Comparison of ENCODE assay signal across 9 mouse cellular contexts in genomic region chr6:122761011-122761599, GRCm38 (mm10). TPM values are rescaled to one million over a fixed set of nuclear protein-coding genes. Genes with fewer than 3 reads are reported as not detected.
A peak's percentile ranks its signal among the peaks of the same experiment; 100 is the strongest.
DNase-seq lines count a peak whose midpoint lies in the region; ATAC-seq and TF ChIP-seq lines count a peak whose summit lies in the region.
"Had no signal": no experiment of that assay in that cellular context is flagged by ENCODE, and none has a peak within 500 bp of the region (broad histone marks: within the 10 kb centered on the region; RNA-seq: fewer than 3 reads in every experiment).

No protein-coding gene starts in this region.

- peak overlapping the region; percentile 57 for H3K4me2 ChIP-seq in liver, postnatal 0 days (ENCODE audit: low read depth, low read length)

- peak overlapping the region; percentile 50; the same call in 1 of the 2 replicates for H3K9ac ChIP-seq in ES-E14 (ENCODE audit: insufficient read depth, low read depth, low read length, poor library complexity, severe bottlenecking)
- H3K9ac ChIP-seq in liver, postnatal 0 days (replicated peaks) = no peak overlapping the region

- intact Hi-C loops in heart, postnatal 10 days (cut with DNase I) = loop anchor here (2.0 kb wide), 1 partner anchor 20 kb away; no protein-coding TSS in a partner anchor

- in situ Hi-C loops in ES-E14 (cut with MboI; ENCODE audit: low sequenced_read_pairs in 2 of 2, unreplicated experiment in 2 of 2) = no loop called here

- no peak for ATAC-seq in liver, postnatal 0 days
- peak; percentile 39 for ATAC-seq in neutrophil, adult 5-6 weeks (ENCODE audit: extremely low read depth, insufficient number of reproducible peaks, low FRiP score, poor library complexity, severe bottlenecking)

- H3K9me3 ChIP-seq in ES-E14 (ENCODE audit: control insufficient read depth, insufficient read depth, low read depth, low read length) = no peaks in the 10 kb centered on the region
- no peaks in the 10 kb centered on the region for H3K9me3 ChIP-seq in liver, postnatal 0 days (ENCODE audit: low read length)

- no peak for TF ChIP-seq EP300 in liver, postnatal 0 days (IDR thresholded peaks at IDR 0.05; ENCODE audit: low read depth)

- DNase-seq in ES-E14 (ENCODE audit: low read depth, low spot score) = peak; percentile 89
- peak; percentile 97 for DNase-seq in brain, embryonic 14.5 days (ENCODE audit: low read depth)
- peak; percentile 59 to 70 for DNase-seq in heart, postnatal 10 days
- peak; percentile 88 to 92 for DNase-seq in layer of hippocampus, adult 2 months (ENCODE audit: low spot score in 2 of 2)
- DNase-seq in liver, postnatal 0 days = peak; percentile 33
- no peak for DNase-seq in natural killer cell, adult 2 months (ENCODE audit: low spot score in 2 of 2)

- H3K27ac ChIP-seq in ES-E14 (ENCODE audit: insufficient read depth, low read depth, low read length, poor library complexity, severe bottlenecking) = peak overlapping the region; percentile 98; the same call in 1 of the 2 replicates
- no peak overlapping the region for H3K27ac ChIP-seq in embryonic fibroblast, embryonic 13.5 days (ENCODE audit: insufficient read depth, low read length)
- H3K27ac ChIP-seq in layer of hippocampus, adult 2 months = peak overlapping the region; percentile 93
- no peak overlapping the region for H3K27ac ChIP-seq in liver, postnatal 0 days (ENCODE audit: low read depth)

- WGBS in liver, postnatal 0 days (ENCODE audit: insufficient replicate concordance) = 9% methylated on average over 11 of the region's 11 CpGs

- no peaks in the 10 kb centered on the region for H3K36me3 ChIP-seq in ES-E14 (ENCODE audit: control insufficient read depth, insufficient read depth, low read length, poor library complexity, severe bottlenecking)
- H3K36me3 ChIP-seq in liver, postnatal 0 days (replicated peaks; ENCODE audit: insufficient read depth, low read length) = no peaks in the 10 kb centered on the region

- H3K27me3 ChIP-seq in liver, postnatal 0 days (ENCODE audit: insufficient read depth, low read length) = peaks cover 12% of the 10 kb centered on the region; the same call in 1 of the 2 replicates

- peak; percentile 53; the same call in 1 of the 2 replicates for TF ChIP-seq POLR2A in brain, embryonic 14.5 days (IDR thresholded peaks at IDR 0.05; ENCODE audit: borderline replicate concordance, extremely low read depth, insufficient read depth, insufficient read length, poor library complexity, severe bottlenecking)
- TF ChIP-seq POLR2A in embryonic fibroblast, embryonic 13.5 days (IDR thresholded peaks at IDR 0.05; ENCODE audit: low read depth, low read length) = peak; percentile 68

- no peak for TF ChIP-seq CTCF in brain, embryonic 14.5 days (IDR thresholded peaks at IDR 0.05; ENCODE audit: borderline replicate concordance, extremely low read depth, insufficient read depth, insufficient read length)
- no peak for TF ChIP-seq CTCF in embryonic fibroblast, embryonic 13.5 days (IDR thresholded peaks at IDR 0.05; ENCODE audit: borderline replicate concordance, insufficient read depth, low read length)
- TF ChIP-seq CTCF in layer of hippocampus, adult 2 months (conservative IDR thresholded peaks at IDR 0.05) = no peak
- TF ChIP-seq CTCF in liver, postnatal 0 days (IDR thresholded peaks at IDR 0.05; ENCODE audit: low read depth) = no peak

- H3K4me3 ChIP-seq in ES-E14 (ENCODE audit: insufficient read depth in 1 of 2, low read depth in 1 of 2, low read length in 2 of 2, poor library complexity in 1 of 2, severe bottlenecking in 1 of 2) = peak overlapping the region; percentile 65 to 72
- H3K4me3 ChIP-seq in embryonic fibroblast, embryonic 13.5 days (ENCODE audit: insufficient read depth, low read length) = peak overlapping the region; percentile 41
- peak overlapping the region; percentile 62 for H3K4me3 ChIP-seq in layer of hippocampus, adult 2 months
- peak overlapping the region; percentile 39 for H3K4me3 ChIP-seq in liver, postnatal 0 days (ENCODE audit: low read depth, low read length)

- peaks cover 0 to 16% of the 10 kb centered on the region in 2 experiments; a peak in 2 of 4 replicates for H3K4me1 ChIP-seq in ES-E14 (ENCODE audit: control insufficient read depth in 2 of 2, insufficient read depth in 2 of 2, low read length in 2 of 2, poor library complexity in 1 of 2)
- peaks cover 9% of the 10 kb centered on the region for H3K4me1 ChIP-seq in embryonic fibroblast, embryonic 13.5 days (ENCODE audit: control insufficient read depth, insufficient read depth, low read length)
- H3K4me1 ChIP-seq in liver, postnatal 0 days (ENCODE audit: insufficient read depth) = peaks cover 31% of the 10 kb centered on the region

TF ChIP-seq in ES-E14, 5 proteins besides CTCF, POLR2A, EP300 and RAD21:
- TF ChIP-seq MAFK (IDR thresholded peaks at IDR 0.05; ENCODE audit: insufficient read depth, low read depth, low read length) = no peak
- TF ChIP-seq ZNF384 (IDR thresholded peaks at IDR 0.05; ENCODE audit: low read depth, low read length) = peak; percentile 88

RNA-seq across cellular contexts. Expression of gene Slc2a3, which starts 40.3 kb away (rescaled TPM):
- total RNA-seq in ES-E14 (2012; rRNA removed) = 890 and 1,987 TPM in 2 replicates
- 25.9 and 36.3 TPM in 2 replicates for polyA plus RNA-seq in brain, embryonic 14.5 days (2012; rRNA removed)
- 4.9 and 6.1 TPM in 2 replicates for polyA plus RNA-seq in embryonic fibroblast, embryonic 13.5 days (2011; ENCODE audit: insufficient read length, low read depth, missing spikeins)
- total RNA-seq in heart, postnatal 10 days (2021) = 1 to 10 TPM; 2.1 to 2.5 TPM
- 100 to 1,000 TPM; 104 to 109 TPM for total RNA-seq in layer of hippocampus, adult 2 months (2021)
- 7.3 and 8.5 TPM in 2 replicates for polyA plus RNA-seq in liver, postnatal 0 days (2015; fragmentation: Nextera tagmentation; extraction: Ambion mirVana)
- 315 and 331 TPM in 2 replicates for total RNA-seq in neutrophil, adult 5-6 weeks (2017)

RNA-seq across cellular contexts. Expression of gene Nanog, which starts 53.8 kb away (rescaled TPM):
- total RNA-seq in ES-E14 (2012; rRNA removed) = 89.3 and 138 TPM in 2 replicates
- polyA plus RNA-seq in brain, embryonic 14.5 days (2012; rRNA removed) = 0.22 and 0.23 TPM in 2 replicates
- 0.93 and 1.1 TPM in 2 replicates for polyA plus RNA-seq in embryonic fibroblast, embryonic 13.5 days (2011; ENCODE audit: insufficient read length, low read depth, missing spikeins)
- total RNA-seq in heart, postnatal 10 days (2021) = not detected
- not detected for total RNA-seq in layer of hippocampus, adult 2 months (2021)
- not detected in 2 replicates for polyA plus RNA-seq in liver, postnatal 0 days (2015; fragmentation: Nextera tagmentation; extraction: Ambion mirVana)
- total RNA-seq in neutrophil, adult 5-6 weeks (2017) = not detected in 2 replicates
- total RNA-seq: gastrocnemius, postnatal 4 days had no signal

RNA-seq across cellular contexts. Expression of gene Foxj2, which starts 58.6 kb away (rescaled TPM):
- 1.3 and 1.7 TPM in 2 replicates for total RNA-seq in ES-E14 (2012; rRNA removed)
- polyA plus RNA-seq in brain, embryonic 14.5 days (2012; rRNA removed) = 5.9 and 12.5 TPM in 2 replicates
- 19.8 and 23.7 TPM in 2 replicates for polyA plus RNA-seq in embryonic fibroblast, embryonic 13.5 days (2011; ENCODE audit: insufficient read length, low read depth, missing spikeins)
- total RNA-seq in heart, postnatal 10 days (2021) = 10 to 100 TPM; 28.5 to 32.8 TPM
- total RNA-seq in layer of hippocampus, adult 2 months (2021) = 10 to 100 TPM; 28.8 to 30.7 TPM
- 1.0 and 1.2 TPM in 2 replicates for polyA plus RNA-seq in liver, postnatal 0 days (2015; fragmentation: Nextera tagmentation; extraction: Ambion mirVana)
- 32.8 and 38.8 TPM in 2 replicates for total RNA-seq in neutrophil, adult 5-6 weeks (2017)

Comparison
In these comparisons a context has a peak if more than half of its experiments do, and no peak if none do; other contexts are left out.
1. DNase-seq: peak in ES-E14 (single experiment), brain, embryonic 14.5 days (single experiment), heart, postnatal 10 days (2 of 2), layer of hippocampus, adult 2 months (2 of 2) and liver, postnatal 0 days (single experiment); none in natural killer cell, adult 2 months (0 of 2).
2. H3K27ac ChIP-seq: peak in ES-E14 (single experiment) and layer of hippocampus, adult 2 months (single experiment); none in embryonic fibroblast, embryonic 13.5 days (single experiment) and liver, postnatal 0 days (single experiment).
3. RNA of gene Slc2a3, which starts 40.3 kb away (total RNA-seq): 890 to 1,987 TPM in ES-E14, 315 to 331 TPM in neutrophil, adult 5-6 weeks and 104 to 109 TPM in layer of hippocampus, adult 2 months; 2.1 to 2.5 TPM in heart, postnatal 10 days; every median in the first group is over 10 times any median in the second.
4. RNA of gene Nanog, which starts 53.8 kb away (total RNA-seq): 89.3 to 138 TPM in ES-E14; not detected in heart, postnatal 10 days, not detected in layer of hippocampus, adult 2 months and not detected in neutrophil, adult 5-6 weeks; every median in the first group is over 10 times any median in the second.
5. RNA of gene Foxj2, which starts 58.6 kb away (total RNA-seq): 32.8 to 38.8 TPM in neutrophil, adult 5-6 weeks, 28.5 to 32.8 TPM in heart, postnatal 10 days and 28.8 to 30.7 TPM in layer of hippocampus, adult 2 months; 1.3 to 1.7 TPM in ES-E14; every median in the first group is over 10 times any median in the second.
6. Peak in every context shown above with its lines, with median percentiles within 50 percentile points of each other: H3K4me3 ChIP-seq.